Mouse (Mus musculus): ENCODE measurements around the gene Plekhg3. TPM values are rescaled to one million over a fixed set of nuclear protein-coding genes. Genes with fewer than 3 reads are reported as not detected.

Plekhg3 gene
- polyA plus RNA-seq, 1 experiment from 2014 or later = 0.63 TPM

GRCm38 (mm10) chr12:76541879-76542278, 11.2 kb downstream of the Plekhg3 start:
- Histone ChIP-seq H3K36me3 (ENCODE audit: poor library complexity, severe bottlenecking) (no peaks in the 10 kb centered on the region), H3K27me3 (peaks cover 14% of the 10 kb centered on the region; the same call in 1 of the 2 replicates), H3K4me3 (no peak overlapping the region), H3K9ac (no peak overlapping the region), H3K27ac (no peak overlapping the region), H3K4me2 (no peak overlapping the region), H3K9me3 (replicated peaks) (no peaks in the 10 kb centered on the region), H3K4me1 (peaks cover 9% of the 10 kb centered on the region)
- ATAC-seq = no peak
- 75% methylated on average over 6 of the region's 6 CpGs for WGBS

- 55% methylated on average over 15 of the region's 15 CpGs for WGBS
These were observed 15.2 kb downstream of the Plekhg3 start for GRCm38 (mm10) chr12:76545786-76546370.

GRCm38 (mm10) chr12:76546383-76547276, 15.9 kb downstream of the Plekhg3 start:
- Histone ChIP-seq H3K9me3 (replicated peaks) (no peaks in the 10 kb centered on the region), H3K4me2 (peak overlapping the region; percentile 46), H3K4me3 (peak overlapping the region; percentile 10; the same call in 1 of the 2 replicates), H3K27me3 (peaks cover 35% of the 10 kb centered on the region), H3K4me1 (peaks cover 21% of the 10 kb centered on the region), H3K36me3 (ENCODE audit: poor library complexity, severe bottlenecking) (no peaks in the 10 kb centered on the region), H3K27ac (no peak overlapping the region), H3K9ac (peak overlapping the region; percentile 43)
- 6% methylated on average over 28 of the region's 28 CpGs for WGBS
- peak; percentile 61 for ATAC-seq

More at GRCm38 (mm10) chr12:76545786-76546370, 15.2 kb downstream of the Plekhg3 start:
- H3K27me3 ChIP-seq = peaks cover 35% of the 10 kb centered on the region
- H3K4me1 ChIP-seq = peaks cover 21% of the 10 kb centered on the region
- no peak overlapping the region for H3K4me2 ChIP-seq
- no peaks in the 10 kb centered on the region for H3K9me3 ChIP-seq (replicated peaks)
- ATAC-seq = no peak
- no peak overlapping the region for H3K9ac ChIP-seq
- no peak overlapping the region for H3K27ac ChIP-seq
- H3K36me3 ChIP-seq (ENCODE audit: poor library complexity, severe bottlenecking) = no peaks in the 10 kb centered on the region
- no peak overlapping the region for H3K4me3 ChIP-seq

- peak; percentile 43; the same call in 1 of the 2 replicates for ATAC-seq
- Histone ChIP-seq H3K36me3 (ENCODE audit: poor library complexity, severe bottlenecking) (no peaks in the 10 kb centered on the region), H3K9ac (no peak overlapping the region), H3K4me1 (peaks cover 21% of the 10 kb centered on the region), H3K27me3 (peaks cover 35% of the 10 kb centered on the region), H3K4me2 (peak overlapping the region; percentile 46), H3K27ac (no peak overlapping the region), H3K9me3 (replicated peaks) (no peaks in the 10 kb centered on the region), H3K4me3 (no peak overlapping the region)
- WGBS = 22% methylated on average over 13 of the region's 13 CpGs
These were observed 16.9 kb downstream of the Plekhg3 start for GRCm38 (mm10) chr12:76547409-76548081.

GRCm38 (mm10) chr12:76548082-76548423, 17.4 kb downstream of the Plekhg3 start:
- WGBS = 22% methylated on average over 7 of the region's 7 CpGs
- ATAC-seq = no peak
- Histone ChIP-seq H3K27ac (no peak overlapping the region), H3K9ac (no peak overlapping the region), H3K27me3 (peaks cover 35% of the 10 kb centered on the region), H3K4me3 (no peak overlapping the region), H3K4me2 (no peak overlapping the region), H3K4me1 (peaks cover 21% of the 10 kb centered on the region), H3K9me3 (replicated peaks) (no peaks in the 10 kb centered on the region), H3K36me3 (ENCODE audit: poor library complexity, severe bottlenecking) (no peaks in the 10 kb centered on the region)

- peaks cover 35% of the 10 kb centered on the region for H3K27me3 ChIP-seq
- no peak for ATAC-seq
- no peak overlapping the region for H3K4me2 ChIP-seq
- no peaks in the 10 kb centered on the region for H3K9me3 ChIP-seq (replicated peaks)
- no peaks in the 10 kb centered on the region for H3K36me3 ChIP-seq (ENCODE audit: poor library complexity, severe bottlenecking)
- H3K9ac ChIP-seq = no peak overlapping the region
- 61% methylated on average over 3 of the region's 3 CpGs for WGBS
- no peak overlapping the region for H3K4me3 ChIP-seq
- no peak overlapping the region for H3K27ac ChIP-seq
- H3K4me1 ChIP-seq = peaks cover 21% of the 10 kb centered on the region
These were observed 18.5 kb downstream of the Plekhg3 start for GRCm38 (mm10) chr12:76549203-76549602.

GRCm38 (mm10) chr12:76552321-76552720, 21.6 kb downstream of the Plekhg3 start:
- H3K27ac ChIP-seq = no peak overlapping the region
- no peak overlapping the region for H3K9ac ChIP-seq
- no peak overlapping the region for H3K4me2 ChIP-seq
- no peaks in the 10 kb centered on the region for H3K36me3 ChIP-seq (ENCODE audit: poor library complexity, severe bottlenecking)
- no peaks in the 10 kb centered on the region for H3K9me3 ChIP-seq (replicated peaks)
- WGBS = 79% methylated on average over 8 of the region's 8 CpGs
- H3K4me3 ChIP-seq = no peak overlapping the region
- H3K4me1 ChIP-seq = peaks cover 7% of the 10 kb centered on the region
- no peak for ATAC-seq
- H3K27me3 ChIP-seq = peaks cover 18% of the 10 kb centered on the region

- H3K36me3 ChIP-seq (ENCODE audit: poor library complexity, severe bottlenecking) = no peaks in the 10 kb centered on the region
- no peak overlapping the region for H3K4me2 ChIP-seq
- WGBS = 89% methylated on average over 4 of the region's 4 CpGs
- H3K9me3 ChIP-seq (replicated peaks) = no peaks in the 10 kb centered on the region
- no peak for ATAC-seq
- no peak overlapping the region for H3K4me3 ChIP-seq
- no peak overlapping the region for H3K27ac ChIP-seq
- peaks cover 1% of the 10 kb centered on the region; the same call in 1 of the 2 replicates for H3K4me1 ChIP-seq
- H3K9ac ChIP-seq = no peak overlapping the region
- peaks cover 12% of the 10 kb centered on the region for H3K27me3 ChIP-seq
These were observed 22.3 kb downstream of the Plekhg3 start for GRCm38 (mm10) chr12:76552958-76553357.

GRCm38 (mm10) chr12:76553917-76554316, 23.2 kb downstream of the Plekhg3 start:
- Histone ChIP-seq H3K27ac (no peak overlapping the region), H3K4me3 (no peak overlapping the region), H3K9me3 (replicated peaks) (no peaks in the 10 kb centered on the region), H3K9ac (no peak overlapping the region), H3K4me1 (no peaks in the 10 kb centered on the region; the same call in 1 of the 2 replicates), H3K4me2 (no peak overlapping the region), H3K27me3 (0 out of 2 replicates have a peak, but pooled peaks cover 2% of the 10 kb centered on the region), H3K36me3 (ENCODE audit: poor library complexity, severe bottlenecking) (no peaks in the 10 kb centered on the region)
- no peak for ATAC-seq
- WGBS = 83% methylated on average over 7 of the region's 7 CpGs

- Histone ChIP-seq H3K9me3 (replicated peaks) (no peaks in the 10 kb centered on the region), H3K27me3 (no peaks in the 10 kb centered on the region), H3K9ac (no peak overlapping the region), H3K4me1 (no peaks in the 10 kb centered on the region; the same call in 1 of the 2 replicates), H3K4me3 (no peak overlapping the region), H3K27ac (no peak overlapping the region), H3K36me3 (ENCODE audit: poor library complexity, severe bottlenecking) (no peaks in the 10 kb centered on the region), H3K4me2 (no peak overlapping the region)
- WGBS = 88% methylated on average over 3 of the region's 3 CpGs
- no peak for ATAC-seq
These were observed 23.7 kb downstream of the Plekhg3 start for GRCm38 (mm10) chr12:76554392-76554791.

GRCm38 (mm10) chr12:76554871-76555386, 24.2 kb downstream of the Plekhg3 start:
- WGBS = 86% methylated on average over 3 of the region's 3 CpGs
- Histone ChIP-seq H3K4me3 (no peak overlapping the region), H3K9me3 (replicated peaks) (no peaks in the 10 kb centered on the region), H3K4me1 (no peaks in the 10 kb centered on the region; the same call in 1 of the 2 replicates), H3K27ac (no peak overlapping the region), H3K4me2 (no peak overlapping the region), H3K9ac (no peak overlapping the region), H3K27me3 (no peaks in the 10 kb centered on the region), H3K36me3 (ENCODE audit: poor library complexity, severe bottlenecking) (no peaks in the 10 kb centered on the region)
- ATAC-seq = no peak

GRCm38 (mm10) chr12:76556187-76556586, 25.5 kb downstream of the Plekhg3 start:
- H3K4me2 ChIP-seq = no peak overlapping the region
- H3K9me3 ChIP-seq (replicated peaks) = no peaks in the 10 kb centered on the region
- H3K9ac ChIP-seq = no peak overlapping the region
- no peak for ATAC-seq
- no peaks in the 10 kb centered on the region for H3K27me3 ChIP-seq
- H3K36me3 ChIP-seq (ENCODE audit: poor library complexity, severe bottlenecking) = no peaks in the 10 kb centered on the region
- no peak overlapping the region for H3K4me3 ChIP-seq
- H3K4me1 ChIP-seq = no peaks in the 10 kb centered on the region; the same call in 1 of the 2 replicates
- 75% methylated on average over 7 of the region's 7 CpGs for WGBS
- H3K27ac ChIP-seq = no peak overlapping the region

All from forebrain, embryonic 13.5 days (tissue).